Mouse (Mus musculus): ENCODE data around the gene Fam184b. TPM values are rescaled to one million over a fixed set of nuclear protein-coding genes. Genes with fewer than 3 reads are reported as not detected.
"Not testable (repeated sequence)": the region's sequence is repeated elsewhere in the genome, so short reads cannot be mapped to it uniquely, and the experiment has no call there.

Gene Fam184b
- polyA plus RNA-seq, 1 experiment from 2014 or later = 2.4 TPM

DNA sequence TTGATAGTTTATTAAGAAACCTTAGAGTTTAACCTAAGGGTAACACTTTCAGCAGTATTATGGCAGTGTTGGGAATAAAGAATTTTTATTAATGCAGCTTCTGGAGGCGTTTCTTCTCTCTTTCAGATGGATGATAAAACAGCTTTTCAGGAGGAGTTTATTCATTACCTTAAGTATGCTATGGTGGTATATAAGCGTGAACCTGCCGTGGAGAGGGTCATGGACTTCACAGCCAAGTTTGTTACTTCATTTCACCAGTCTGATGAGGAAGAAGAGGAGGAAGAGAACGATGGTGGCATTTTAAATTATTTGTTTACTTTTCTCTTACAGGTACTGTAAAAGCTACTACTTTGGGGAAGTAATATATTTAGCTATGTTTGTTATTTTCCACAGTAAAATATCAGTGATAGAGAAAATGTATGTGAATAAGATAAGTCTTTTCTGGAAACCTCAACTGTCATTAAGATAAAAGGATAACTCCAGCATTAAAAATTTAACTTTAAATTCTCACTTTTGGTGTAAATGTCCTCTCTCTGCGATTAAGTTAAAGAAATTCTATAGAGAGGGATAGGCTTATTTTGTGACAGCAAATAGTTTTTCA is 31.6 kb upstream of the Fam184b start:
- H3K4me2 ChIP-seq (ENCODE audit: low read depth, low read length) = peak overlapping the region; percentile 83
- H3K27ac ChIP-seq (replicated peaks; ENCODE audit: low read depth, low read length) = no peak overlapping the region
- no peak for ATAC-seq (ENCODE audit: low read depth)
- peaks cover 3% of the 10 kb centered on the region; the same call in 1 of the 2 replicates for H3K4me1 ChIP-seq (ENCODE audit: control insufficient read depth, insufficient read depth, low read length)
- H3K27me3 ChIP-seq (replicated peaks; ENCODE audit: control insufficient read depth, insufficient read depth, low read length) = no peaks in the 10 kb centered on the region
- H3K36me3 ChIP-seq (ENCODE audit: control insufficient read depth, insufficient read depth, low read length) = peaks cover 19% of the 10 kb centered on the region; the same call in 1 of the 2 replicates
- WGBS = 59% methylated on average over 5 of the region's 5 CpGs
- no peaks in the 10 kb centered on the region for H3K9me3 ChIP-seq (ENCODE audit: control insufficient read depth, low read length)
- no peak for DNase-seq (ENCODE audit: low spot score)
- peak overlapping the region; percentile 77 for H3K4me3 ChIP-seq (ENCODE audit: low read depth, low read length)
- H3K9ac ChIP-seq (ENCODE audit: low read depth, low read length) = peak overlapping the region; percentile 83; the same call in 1 of the 2 replicates

- Histone ChIP-seq H3K27ac (replicated peaks; ENCODE audit: low read depth, low read length) (peak overlapping the region; percentile 80), H3K27me3 (replicated peaks; ENCODE audit: control insufficient read depth, insufficient read depth, low read length) (no peaks in the 10 kb centered on the region), H3K4me1 (ENCODE audit: control insufficient read depth, insufficient read depth, low read length) (peaks cover 3% of the 10 kb centered on the region; the same call in 1 of the 2 replicates), H3K9me3 (ENCODE audit: control insufficient read depth, low read length) (no peaks in the 10 kb centered on the region), H3K9ac (ENCODE audit: low read depth, low read length) (peak overlapping the region; percentile 83), H3K36me3 (ENCODE audit: control insufficient read depth, insufficient read depth, low read length) (peaks cover 14% of the 10 kb centered on the region; the same call in 1 of the 2 replicates), H3K4me3 (ENCODE audit: low read depth, low read length) (peak overlapping the region; percentile 77), H3K4me2 (ENCODE audit: low read depth, low read length) (peak overlapping the region; percentile 83)
- ATAC-seq (ENCODE audit: low read depth) = no peak
- under 1% methylated on average over 13 of the region's 13 CpGs for WGBS
- peak; percentile 3 for DNase-seq (ENCODE audit: low spot score)
Measured at GRCm38 (mm10) chr5:45670280-45670670, 30.9 kb upstream of the Fam184b start.

- H3K4me3 ChIP-seq (ENCODE audit: low read depth, low read length) = peak within 1 kb of the TSS; percentile 77
- H3K9me3 ChIP-seq (ENCODE audit: control insufficient read depth, low read length) = no peaks in the 10 kb centered on the region
- H3K36me3 ChIP-seq (ENCODE audit: control insufficient read depth, insufficient read depth, low read length) = peaks cover 9% of the 10 kb centered on the region; the same call in 1 of the 2 replicates
- DNase-seq (ENCODE audit: low spot score) (peak; percentile 99), ATAC-seq (ENCODE audit: low read depth) (peak; percentile 100)
- H3K4me2 ChIP-seq (ENCODE audit: low read depth, low read length) = peak within 1 kb of the TSS; percentile 83
- H3K4me1 ChIP-seq (ENCODE audit: control insufficient read depth, insufficient read depth, low read length) = peaks cover 3% of the 10 kb centered on the region; the same call in 1 of the 2 replicates
- peak within 1 kb of the TSS; percentile 86 for H3K9ac ChIP-seq (ENCODE audit: low read depth, low read length)
- 1% methylated on average over 48 of the region's 66 CpGs for WGBS
- H3K27me3 ChIP-seq (replicated peaks; ENCODE audit: control insufficient read depth, insufficient read depth, low read length) = no peaks in the 10 kb centered on the region
- peak within 1 kb of the TSS; percentile 80 for H3K27ac ChIP-seq (replicated peaks; ENCODE audit: low read depth, low read length)
Measured at GRCm38 (mm10) chr5:45669598-45670279, 30.3 kb upstream of the Fam184b start, which contains the start of gene Ncapg. TSS of gene Ncapg (plus strand) at chr5:45669919.

DNA sequence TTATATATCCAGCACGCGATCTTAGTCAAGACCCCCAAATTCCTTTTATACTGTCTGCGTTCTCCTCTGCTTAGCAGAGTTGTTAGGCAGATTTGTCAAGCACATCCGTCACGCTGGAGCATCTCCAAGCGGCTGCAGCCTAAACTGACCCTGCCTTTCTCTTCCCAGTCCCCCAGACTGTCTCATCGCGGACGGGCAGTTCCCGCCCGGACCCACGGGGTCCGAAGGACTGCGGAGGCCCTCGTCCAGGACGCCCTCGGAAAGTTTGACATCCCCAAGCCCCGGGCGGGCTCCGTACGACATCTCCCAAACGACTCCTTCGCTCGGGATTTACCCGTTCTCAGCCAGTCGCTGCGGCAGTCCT is 29.8 kb upstream of the Fam184b start:
- DNase-seq (ENCODE audit: low spot score) (no peak), ATAC-seq (ENCODE audit: low read depth) (peak; percentile 64)
- Histone ChIP-seq H3K4me2 (ENCODE audit: low read depth, low read length) (peak overlapping the region; percentile 63), H3K4me3 (ENCODE audit: low read depth, low read length) (peak overlapping the region; percentile 77), H3K9me3 (ENCODE audit: control insufficient read depth, low read length) (no peaks in the 10 kb centered on the region), H3K9ac (ENCODE audit: low read depth, low read length) (peak overlapping the region; percentile 86), H3K27ac (replicated peaks; ENCODE audit: low read depth, low read length) (peak overlapping the region; percentile 72), H3K27me3 (replicated peaks; ENCODE audit: control insufficient read depth, insufficient read depth, low read length) (no peaks in the 10 kb centered on the region), H3K36me3 (ENCODE audit: control insufficient read depth, insufficient read depth, low read length) (0 out of 2 replicates have a peak, but pooled peaks cover 7% of the 10 kb centered on the region), H3K4me1 (ENCODE audit: control insufficient read depth, insufficient read depth, low read length) (peaks cover 3% of the 10 kb centered on the region; the same call in 1 of the 2 replicates)
- whole genome bisulfite sequencing = under 1% methylated on average over 27 of the region's 27 CpGs

- peaks cover 3% of the 10 kb centered on the region; the same call in 1 of the 2 replicates for H3K4me1 ChIP-seq (ENCODE audit: control insufficient read depth, insufficient read depth, low read length)
- peak overlapping the region; percentile 72; the same call in 1 of the 2 replicates for H3K27ac ChIP-seq (replicated peaks; ENCODE audit: low read depth, low read length)
- peak overlapping the region; percentile 86 for H3K9ac ChIP-seq (ENCODE audit: low read depth, low read length)
- ATAC-seq (ENCODE audit: low read depth) (no peak), DNase-seq (ENCODE audit: low spot score) (peak; percentile 23)
- no peaks in the 10 kb centered on the region for H3K9me3 ChIP-seq (ENCODE audit: control insufficient read depth, low read length)
- no peaks in the 10 kb centered on the region for H3K27me3 ChIP-seq (replicated peaks; ENCODE audit: control insufficient read depth, insufficient read depth, low read length)
- H3K4me3 ChIP-seq (ENCODE audit: low read depth, low read length) = peak overlapping the region; percentile 77
- H3K4me2 ChIP-seq (ENCODE audit: low read depth, low read length) = peak overlapping the region; percentile 63
- H3K36me3 ChIP-seq (ENCODE audit: control insufficient read depth, insufficient read depth, low read length) = 0 out of 2 replicates have a peak, but pooled peaks cover 7% of the 10 kb centered on the region
- 0% methylated on average over 3 of the region's 3 CpGs for WGBS
Measured at GRCm38 (mm10) chr5:45668831-45669230, 29.4 kb upstream of the Fam184b start.

DNA sequence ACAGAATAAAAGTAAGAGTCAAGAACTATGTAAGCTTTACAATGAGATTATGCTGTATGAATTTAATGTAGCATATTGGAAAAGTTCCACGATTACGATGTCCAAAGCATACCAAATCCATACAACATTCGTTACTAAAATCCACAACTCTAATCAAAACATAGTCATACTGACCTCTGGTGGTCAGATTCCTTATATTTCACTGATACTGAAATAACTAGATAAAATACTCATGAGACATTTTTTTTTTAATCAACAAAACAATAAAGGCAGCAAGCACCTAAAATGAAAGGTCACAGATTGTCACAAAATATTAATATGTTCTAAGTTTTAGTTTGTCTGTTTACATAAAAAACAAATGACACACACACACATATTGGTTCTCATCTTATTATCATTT is 28.9 kb upstream of the Fam184b start:
- Histone ChIP-seq H3K9me3 (ENCODE audit: control insufficient read depth, low read length) (no peaks in the 10 kb centered on the region), H3K27ac (replicated peaks; ENCODE audit: low read depth, low read length) (no peak overlapping the region), H3K9ac (ENCODE audit: low read depth, low read length) (no peak overlapping the region), H3K4me3 (ENCODE audit: low read depth, low read length) (peak overlapping the region; percentile 77; the same call in 1 of the 2 replicates), H3K36me3 (ENCODE audit: control insufficient read depth, insufficient read depth, low read length) (0 out of 2 replicates have a peak, but pooled peaks cover 7% of the 10 kb centered on the region), H3K4me2 (ENCODE audit: low read depth, low read length) (peak overlapping the region; percentile 63), H3K27me3 (replicated peaks; ENCODE audit: control insufficient read depth, insufficient read depth, low read length) (no peaks in the 10 kb centered on the region), H3K4me1 (ENCODE audit: control insufficient read depth, insufficient read depth, low read length) (peaks cover 3% of the 10 kb centered on the region; the same call in 1 of the 2 replicates)
- peak; percentile 82 for DNase-seq (ENCODE audit: low spot score)
- ATAC-seq (ENCODE audit: low read depth) = no peak
- 17% methylated on average over 3 of the region's 3 CpGs for WGBS

DNA sequence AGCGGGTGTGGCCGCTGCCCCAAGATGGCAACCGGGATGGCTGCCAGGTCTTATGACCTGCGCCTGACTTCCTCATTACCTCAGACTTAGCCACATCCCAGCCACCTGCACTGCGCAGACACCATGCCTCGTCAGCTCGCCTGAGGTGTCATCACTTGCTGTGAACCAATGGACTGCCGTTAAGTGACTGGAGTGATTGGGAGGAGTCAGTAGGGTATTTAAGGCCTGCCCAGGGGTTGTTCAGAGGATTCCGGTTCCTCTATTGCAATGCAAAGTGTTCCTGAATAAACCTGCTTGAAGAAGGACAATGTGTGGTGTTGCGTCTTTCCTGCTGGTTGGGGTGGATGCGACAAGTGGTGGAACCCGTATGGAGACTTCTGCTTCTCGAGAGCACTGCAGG is 19.0 kb upstream of the Fam184b start:
- ATAC-seq (ENCODE audit: low read depth); DNase-seq (ENCODE audit: low spot score); H3K4me3 ChIP-seq (ENCODE audit: low read depth, low read length); H3K9ac ChIP-seq (ENCODE audit: low read depth, low read length); H3K9me3 ChIP-seq (ENCODE audit: control insufficient read depth, low read length); H3K27ac ChIP-seq (replicated peaks; ENCODE audit: low read depth, low read length); H3K27me3 ChIP-seq (replicated peaks; ENCODE audit: control insufficient read depth, insufficient read depth, low read length); H3K36me3 ChIP-seq (ENCODE audit: control insufficient read depth, insufficient read depth, low read length); H3K4me1 ChIP-seq (ENCODE audit: control insufficient read depth, insufficient read depth, low read length); H3K4me2 ChIP-seq (ENCODE audit: low read depth, low read length): not testable (repeated sequence)
- 93% methylated on average over 13 of the region's 13 CpGs for WGBS

DNA sequence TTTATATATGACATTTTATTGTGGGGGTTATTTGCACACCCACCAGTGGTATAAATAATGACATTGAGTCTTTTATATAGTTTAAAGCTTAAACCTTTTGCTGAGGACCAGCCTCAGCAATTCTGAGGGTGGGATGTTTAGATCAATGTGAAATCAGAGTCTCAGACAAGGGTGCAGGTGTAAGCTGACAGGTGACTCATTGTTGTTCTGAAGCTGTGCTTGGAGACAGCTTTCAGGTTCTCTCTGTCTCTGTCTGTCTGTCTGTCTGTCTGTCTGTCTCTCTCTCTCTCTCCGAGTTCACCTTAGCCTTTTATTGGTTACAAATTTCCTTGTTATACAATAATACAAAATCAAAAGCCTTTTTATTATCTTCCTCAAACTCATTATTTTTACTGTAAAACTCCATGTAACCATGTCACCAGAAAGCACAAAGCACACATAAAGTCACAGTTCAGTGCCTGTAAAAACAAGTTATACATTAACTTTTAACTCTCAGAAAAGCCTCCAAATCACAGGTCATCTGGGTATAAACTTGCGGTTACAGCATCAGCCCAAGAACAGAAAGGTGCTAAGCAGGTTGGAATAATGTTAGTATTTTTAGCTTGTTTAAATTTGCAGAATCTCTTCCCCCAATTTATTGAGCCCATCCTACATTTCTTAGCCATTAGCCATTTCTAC is 11.8 kb upstream of the Fam184b start:
- H3K4me3 ChIP-seq (ENCODE audit: low read depth, low read length) = no peak overlapping the region
- H3K9me3 ChIP-seq (ENCODE audit: control insufficient read depth, low read length) = no peaks in the 10 kb centered on the region
- no peak overlapping the region for H3K4me2 ChIP-seq (ENCODE audit: low read depth, low read length)
- no peak overlapping the region for H3K9ac ChIP-seq (ENCODE audit: low read depth, low read length)
- DNase-seq (ENCODE audit: low spot score) (no peak), ATAC-seq (ENCODE audit: low read depth) (no peak)
- WGBS = 96% methylated on average over 2 of the region's 2 CpGs
- no peaks in the 10 kb centered on the region for H3K27me3 ChIP-seq (replicated peaks; ENCODE audit: control insufficient read depth, insufficient read depth, low read length)
- no peaks in the 10 kb centered on the region for H3K36me3 ChIP-seq (ENCODE audit: control insufficient read depth, insufficient read depth, low read length)
- no peaks in the 10 kb centered on the region for H3K4me1 ChIP-seq (ENCODE audit: control insufficient read depth, insufficient read depth, low read length)
- H3K27ac ChIP-seq (replicated peaks; ENCODE audit: low read depth, low read length) = no peak overlapping the region
